Mouse (Mus musculus): ENCODE results near the gene Fktn. TPM values are rescaled to one million over a fixed set of nuclear protein-coding genes. Genes with fewer than 3 reads are reported as not detected.
"Not testable (repeated sequence)": the region's sequence is repeated elsewhere in the genome, so short reads cannot be mapped to it uniquely, and the experiment has no call there.

Fktn gene
- polyA plus RNA-seq, 1 experiment from 2014 or later, result 4.4 TPM

DNA sequence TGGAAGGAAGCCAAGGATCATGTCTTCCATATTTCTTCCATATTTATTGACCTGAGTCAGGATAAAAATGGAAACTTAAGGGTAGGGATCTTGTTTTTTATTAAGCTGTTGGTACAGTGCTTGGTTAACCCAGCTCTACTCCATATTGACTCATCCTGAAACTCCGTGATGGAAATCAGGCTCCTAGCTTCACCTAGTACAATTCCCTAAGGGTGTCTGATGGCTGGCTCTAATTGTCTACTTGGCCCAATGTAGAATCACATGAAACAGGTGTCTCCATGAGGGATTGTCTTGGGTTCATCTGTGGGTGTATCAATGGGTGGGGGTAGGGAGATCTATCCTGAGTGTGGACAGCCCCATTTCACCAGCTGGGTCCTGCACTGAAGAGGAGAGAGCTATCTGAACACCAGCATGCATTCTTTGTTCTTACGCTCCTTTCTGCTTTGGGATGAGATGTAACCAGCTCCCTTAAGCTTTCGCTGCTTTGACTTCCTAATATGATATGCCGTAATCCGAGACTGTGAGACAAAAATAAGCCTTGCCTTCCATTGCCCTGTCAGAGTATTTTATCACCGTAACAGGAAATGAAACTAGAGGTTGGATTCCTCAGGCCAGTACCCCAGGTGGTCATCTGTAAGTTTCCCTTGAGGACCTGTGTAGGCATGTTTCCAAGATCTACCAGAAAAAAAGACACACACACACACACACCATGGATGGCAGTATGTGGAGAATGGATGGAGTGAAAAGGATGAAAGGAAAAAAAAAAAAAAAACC is 3.1 kb upstream of the Fktn start:
- no peak overlapping the region for H3K9ac ChIP-seq (ENCODE audit: low read depth, low read length)
- no peaks in the 10 kb centered on the region for H3K4me1 ChIP-seq (replicated peaks; ENCODE audit: control insufficient read depth, insufficient read depth, low read length)
- WGBS, result 88% methylated on average over 6 of the region's 6 CpGs
- no peaks in the 10 kb centered on the region for H3K36me3 ChIP-seq (ENCODE audit: control insufficient read depth, insufficient read depth)
- no peaks in the 10 kb centered on the region for H3K9me3 ChIP-seq (ENCODE audit: control insufficient read depth)
- H3K27ac ChIP-seq (ENCODE audit: low read depth, low read length), result no peak overlapping the region
- H3K4me3 ChIP-seq (ENCODE audit: low read depth, low read length), result no peak overlapping the region
- TF ChIP-seq CTCF (IDR thresholded peaks at IDR 0.05; ENCODE audit: low read depth), result no peak
- ATAC-seq, result no peak
- H3K27me3 ChIP-seq (replicated peaks; ENCODE audit: control insufficient read depth, insufficient read depth, low read length), result no peaks in the 10 kb centered on the region
- no peak overlapping the region for H3K4me2 ChIP-seq (replicated peaks; ENCODE audit: low read depth)

- no peaks in the 10 kb centered on the region for H3K27me3 ChIP-seq (replicated peaks; ENCODE audit: control insufficient read depth, insufficient read depth, low read length)
- H3K4me1 ChIP-seq (replicated peaks; ENCODE audit: control insufficient read depth, insufficient read depth, low read length), result no peaks in the 10 kb centered on the region
- peak overlapping the region; percentile 54; the same call in 1 of the 2 replicates for H3K27ac ChIP-seq (ENCODE audit: low read depth, low read length)
- peak overlapping the region; percentile 67 for H3K9ac ChIP-seq (ENCODE audit: low read depth, low read length)
- 5% methylated on average over 58 of the region's 58 CpGs for WGBS
- ATAC-seq, result peak; percentile 94
- H3K9me3 ChIP-seq (ENCODE audit: control insufficient read depth), result no peaks in the 10 kb centered on the region
- peak overlapping the region; percentile 90 for H3K4me3 ChIP-seq (ENCODE audit: low read depth, low read length)
- H3K36me3 ChIP-seq (ENCODE audit: control insufficient read depth, insufficient read depth), result no peaks in the 10 kb centered on the region
- H3K4me2 ChIP-seq (replicated peaks; ENCODE audit: low read depth), result peak overlapping the region; percentile 88
- TF ChIP-seq CTCF (IDR thresholded peaks at IDR 0.05; ENCODE audit: low read depth), result no peak
Measured at GRCm38 (mm10) chr4:53714051-53714814, 435 bp downstream of the Fktn start.

DNA sequence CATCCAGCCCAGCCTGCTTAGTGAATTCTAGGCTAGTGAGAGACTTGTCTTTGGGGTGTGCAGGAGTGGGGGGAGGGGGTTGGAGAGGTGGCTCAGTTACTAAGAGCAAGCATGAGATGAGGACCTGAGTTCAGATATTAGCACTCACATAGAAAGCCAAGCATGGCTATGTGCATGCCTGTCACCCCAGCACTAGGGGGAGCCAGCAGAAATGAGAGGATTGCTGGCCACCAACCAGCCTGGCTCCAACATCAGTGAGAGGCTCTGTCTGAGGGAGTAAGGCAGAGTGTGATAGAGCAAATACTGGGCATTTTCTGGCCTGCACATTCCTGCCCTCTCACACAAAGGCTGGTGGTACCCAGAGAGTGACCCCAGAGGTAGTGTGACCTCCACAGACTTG is 2.2 kb downstream of the Fktn start:
- Histone ChIP-seq H3K4me3 (ENCODE audit: low read depth, low read length) (no peak overlapping the region), H3K9ac (ENCODE audit: low read depth, low read length) (no peak overlapping the region), H3K9me3 (ENCODE audit: control insufficient read depth) (no peaks in the 10 kb centered on the region), H3K36me3 (ENCODE audit: control insufficient read depth, insufficient read depth) (no peaks in the 10 kb centered on the region), H3K27ac (ENCODE audit: low read depth, low read length) (no peak overlapping the region), H3K27me3 (replicated peaks; ENCODE audit: control insufficient read depth, insufficient read depth, low read length) (no peaks in the 10 kb centered on the region), H3K4me1 (replicated peaks; ENCODE audit: control insufficient read depth, insufficient read depth, low read length) (no peaks in the 10 kb centered on the region), H3K4me2 (replicated peaks; ENCODE audit: low read depth) (no peak overlapping the region)
- TF ChIP-seq CTCF (IDR thresholded peaks at IDR 0.05; ENCODE audit: low read depth), result peak; percentile 65
- no peak for ATAC-seq

- 0 out of 2 replicates have a peak, but pooled peaks cover 3% of the 10 kb centered on the region for H3K36me3 ChIP-seq (ENCODE audit: control insufficient read depth, insufficient read depth)
- H3K4me2 ChIP-seq (replicated peaks; ENCODE audit: low read depth), result no peak overlapping the region
- H3K4me1 ChIP-seq (replicated peaks; ENCODE audit: control insufficient read depth, insufficient read depth, low read length), result no peaks in the 10 kb centered on the region
- H3K9ac ChIP-seq (ENCODE audit: low read depth, low read length), result no peak overlapping the region
- no peak for ATAC-seq
- TF ChIP-seq CTCF (IDR thresholded peaks at IDR 0.05; ENCODE audit: low read depth), result no peak
- no peaks in the 10 kb centered on the region for H3K9me3 ChIP-seq (ENCODE audit: control insufficient read depth)
- H3K4me3 ChIP-seq (ENCODE audit: low read depth, low read length), result no peak overlapping the region
- no peak overlapping the region for H3K27ac ChIP-seq (ENCODE audit: low read depth, low read length)
- WGBS, result 53% methylated on average over 4 of the region's 4 CpGs
- no peaks in the 10 kb centered on the region for H3K27me3 ChIP-seq (replicated peaks; ENCODE audit: control insufficient read depth, insufficient read depth, low read length)
Measured at GRCm38 (mm10) chr4:53717546-53717945, 3.7 kb downstream of the Fktn start.

GRCm38 (mm10) chr4:53718261-53718660 is 4.5 kb downstream of the Fktn start:
- TF ChIP-seq CTCF (IDR thresholded peaks at IDR 0.05; ENCODE audit: low read depth), result no peak
- Histone ChIP-seq H3K9me3 (ENCODE audit: control insufficient read depth) (no peaks in the 10 kb centered on the region), H3K27ac (ENCODE audit: low read depth, low read length) (no peak overlapping the region), H3K36me3 (ENCODE audit: control insufficient read depth, insufficient read depth) (0 out of 2 replicates have a peak, but pooled peaks cover 4% of the 10 kb centered on the region), H3K9ac (ENCODE audit: low read depth, low read length) (no peak overlapping the region), H3K4me2 (replicated peaks; ENCODE audit: low read depth) (no peak overlapping the region), H3K27me3 (replicated peaks; ENCODE audit: control insufficient read depth, insufficient read depth, low read length) (no peaks in the 10 kb centered on the region), H3K4me1 (replicated peaks; ENCODE audit: control insufficient read depth, insufficient read depth, low read length) (no peaks in the 10 kb centered on the region), H3K4me3 (ENCODE audit: low read depth, low read length) (no peak overlapping the region)
- ATAC-seq, result no peak
- WGBS, result 73% methylated on average over 5 of the region's 5 CpGs

- no peaks in the 10 kb centered on the region for H3K27me3 ChIP-seq (replicated peaks; ENCODE audit: control insufficient read depth, insufficient read depth, low read length)
- no peak overlapping the region for H3K9ac ChIP-seq (ENCODE audit: low read depth, low read length)
- no peak overlapping the region for H3K4me2 ChIP-seq (replicated peaks; ENCODE audit: low read depth)
- no peak overlapping the region for H3K4me3 ChIP-seq (ENCODE audit: low read depth, low read length)
- H3K9me3 ChIP-seq (ENCODE audit: control insufficient read depth), result no peaks in the 10 kb centered on the region
- TF ChIP-seq CTCF (IDR thresholded peaks at IDR 0.05; ENCODE audit: low read depth), result no peak
- no peaks in the 10 kb centered on the region for H3K4me1 ChIP-seq (replicated peaks; ENCODE audit: control insufficient read depth, insufficient read depth, low read length)
- 0 out of 2 replicates have a peak, but pooled peaks cover 7% of the 10 kb centered on the region for H3K36me3 ChIP-seq (ENCODE audit: control insufficient read depth, insufficient read depth)
- no peak for ATAC-seq
- H3K27ac ChIP-seq (ENCODE audit: low read depth, low read length), result no peak overlapping the region
- WGBS, result 94% methylated on average over 4 of the region's 4 CpGs
Measured at GRCm38 (mm10) chr4:53722506-53722905, 8.7 kb downstream of the Fktn start.

- H3K4me2 ChIP-seq (replicated peaks; ENCODE audit: low read depth); ATAC-seq; H3K27ac ChIP-seq (ENCODE audit: low read depth, low read length); H3K4me1 ChIP-seq (replicated peaks; ENCODE audit: control insufficient read depth, insufficient read depth, low read length); H3K27me3 ChIP-seq (replicated peaks; ENCODE audit: control insufficient read depth, insufficient read depth, low read length); H3K36me3 ChIP-seq (ENCODE audit: control insufficient read depth, insufficient read depth); H3K4me3 ChIP-seq (ENCODE audit: low read depth, low read length); H3K9ac ChIP-seq (ENCODE audit: low read depth, low read length); H3K9me3 ChIP-seq (ENCODE audit: control insufficient read depth): not testable (repeated sequence)
- 98% methylated on average over 2 of the region's 2 CpGs for WGBS
Measured at GRCm38 (mm10) chr4:53726100-53726499, 12.3 kb downstream of the Fktn start.
